ENCODE assay signal across 9 mouse cellular contexts in genomic region chr2:36214425-36214824, GRCm38 (mm10). TPM values are rescaled to one million over a fixed set of nuclear protein-coding genes. Genes with fewer than 3 reads are reported as not detected.
DNase-seq lines count a peak whose midpoint lies in the region; ATAC-seq and TF ChIP-seq lines count a peak whose summit lies in the region.
"Had no signal": no experiment of that assay in that cellular context is flagged by ENCODE, and none has a peak within 500 bp of the region (broad histone marks: within the 10 kb centered on the region; RNA-seq: fewer than 3 reads in every experiment).

No protein-coding gene starts in this region.

- H3K9me3 ChIP-seq in intestine, embryonic 16.5 days (ENCODE audit: control insufficient read depth, low read length): no peaks in the 10 kb centered on the region

- TF ChIP-seq CTCF in liver, adult 2 months (IDR thresholded peaks at IDR 0.05; ENCODE audit: low read depth, low read length): peak; percentile 64

- H3K27me3 ChIP-seq in liver, adult 2 months (ENCODE audit: control insufficient read depth, insufficient read depth, low read length): no peaks in the 10 kb centered on the region
- peaks cover 14% of the 10 kb centered on the region for H3K27me3 ChIP-seq in intestine, embryonic 16.5 days (replicated peaks; ENCODE audit: control insufficient read depth, insufficient read depth, low read length)
- no peaks in the 10 kb centered on the region for H3K27me3 ChIP-seq in myocyte (ENCODE audit: control insufficient read depth, insufficient read depth, insufficient read length)

- no peak for TF ChIP-seq POLR2A in liver, adult 2 months (IDR thresholded peaks at IDR 0.05; ENCODE audit: extremely low read depth, insufficient read depth, low read length)
- TF ChIP-seq POLR2A in myocyte (IDR thresholded peaks at IDR 0.05; ENCODE audit: insufficient read length, low read depth): no peak

- H3ac ChIP-seq in myocyte (ENCODE audit: control insufficient read depth, insufficient read length): no peak overlapping the region

- H3K4me3 ChIP-seq in liver, adult 2 months (ENCODE audit: insufficient read depth, low read depth, low read length): no peak overlapping the region
- no peak overlapping the region for H3K4me3 ChIP-seq in intestine, embryonic 16.5 days (ENCODE audit: low read length)
- no peak overlapping the region for H3K4me3 ChIP-seq in myocyte

- H3K9ac ChIP-seq in liver, adult 2 months (ENCODE audit: low read depth, low read length): no peak overlapping the region
- no peak overlapping the region for H3K9ac ChIP-seq in intestine, embryonic 16.5 days (ENCODE audit: low read depth, low read length)

- 72% methylated on average over 5 of the region's 5 CpGs for WGBS in liver, adult 2 months
- WGBS in intestine, embryonic 16.5 days: 61% methylated on average over 5 of the region's 5 CpGs

- H3K36me3 ChIP-seq in liver, adult 2 months (ENCODE audit: control insufficient read depth, insufficient read depth, low read length): no peaks in the 10 kb centered on the region
- no peaks in the 10 kb centered on the region for H3K36me3 ChIP-seq in intestine, embryonic 16.5 days (ENCODE audit: control insufficient read depth, insufficient read depth, low read length)
- no peaks in the 10 kb centered on the region for H3K36me3 ChIP-seq in myocyte (ENCODE audit: control insufficient read depth, insufficient read depth)

- no peak overlapping the region for H3K27ac ChIP-seq in liver, adult 2 months (replicated peaks; ENCODE audit: insufficient read depth, low read depth, low read length)
- H3K27ac ChIP-seq in intestine, embryonic 16.5 days (ENCODE audit: low read length): no peak overlapping the region
- H3K27ac ChIP-seq: macrophage had no signal

- H3K4me1 ChIP-seq in liver, adult 2 months (ENCODE audit: control insufficient read depth, insufficient read depth, low read length): peaks cover 7% of the 10 kb centered on the region; the same call in 1 of the 2 replicates
- H3K4me1 ChIP-seq in intestine, embryonic 16.5 days (ENCODE audit: control insufficient read depth, insufficient read depth, low read length): peaks cover 24% of the 10 kb centered on the region

- no peak for ATAC-seq in CD4-positive, CD25-positive, alpha-beta regulatory T cell, adult 4 months
- no peak for ATAC-seq in intestine, embryonic 16.5 days

- no peaks in the 10 kb centered on the region for H3K79me2 ChIP-seq in liver, adult 2 months (ENCODE audit: control insufficient read depth, insufficient read depth, low read length)
- H3K79me2 ChIP-seq in myocyte (ENCODE audit: control insufficient read depth, insufficient read depth): no peaks in the 10 kb centered on the region

- H3K4me2 ChIP-seq in intestine, embryonic 16.5 days (ENCODE audit: low read depth, low read length): peak overlapping the region; percentile 38; the same call in 1 of the 2 replicates
- peak overlapping the region; percentile 84 for H3K4me2 ChIP-seq in myocyte (ENCODE audit: low read depth)

- DNase-seq in CD4-positive, CD25-positive, alpha-beta regulatory T cell, adult 2 months (ENCODE audit: low read depth, low spot score): peak; percentile 19
- DNase-seq in liver, adult 2 months (ENCODE audit: extremely low read depth, low read depth, low spot score): no peak
- no peak for DNase-seq in liver
- no peak for DNase-seq in Muller cell, postnatal 12 days (ENCODE audit: inconsistent ontology term)
- no peak for DNase-seq in cerebellum, adult 8-10 months

TF ChIP-seq in myocyte, 11 proteins besides CTCF, POLR2A, EP300 and RAD21:
- TF ChIP-seq TCF3 (IDR thresholded peaks at IDR 0.05; ENCODE audit: insufficient read length, low read depth) (no peak), MAX (IDR thresholded peaks at IDR 0.05; ENCODE audit: low read depth) (no peak), MYOD1 (IDR thresholded peaks at IDR 0.05; ENCODE audit: control insufficient read depth in 1 of 3, insufficient read length in 2 of 3, low read depth in 2 of 3) (no peak), MYOG (IDR thresholded peaks at IDR 0.05; ENCODE audit: control insufficient read depth in 1 of 3, insufficient read depth in 1 of 3, insufficient read length in 2 of 3, low read depth in 2 of 3) (no peak), E2F4 (IDR thresholded peaks at IDR 0.05; ENCODE audit: insufficient read depth) (no peak), POLR2AphosphoS2 (IDR thresholded peaks at IDR 0.05; ENCODE audit: insufficient read length, low read depth) (no peak), CEBPB (IDR thresholded peaks at IDR 0.05; ENCODE audit: insufficient read depth, poor library complexity, severe bottlenecking) (no peak), TCF12 (IDR thresholded peaks at IDR 0.05; ENCODE audit: insufficient read depth, poor library complexity, severe bottlenecking) (no peak), SRF (IDR thresholded peaks at IDR 0.05; ENCODE audit: control insufficient read depth, insufficient read length, low read depth) (no peak), USF1 (IDR thresholded peaks at IDR 0.05; ENCODE audit: low read depth) (no peak), REST (IDR thresholded peaks at IDR 0.05; ENCODE audit: insufficient read depth, insufficient read length) (no peak)

RNA-seq across cellular contexts. Expression of gene Ptgs1, which starts 15.8 kb away (rescaled TPM):
- 1 to 10 TPM; 1.2 to 2.9 TPM for polyA plus RNA-seq in CD4-positive, CD25-positive, alpha-beta regulatory T cell, adult 4 months (2017; shearing (Covaris generic))
- total RNA-seq in liver, adult 2 months (2014; rRNA removed): 12.4 and 14.4 TPM in 2 replicates
- 7.3 and 10.9 TPM in 2 replicates for polyA plus RNA-seq in liver, adult 2 months (2012; rRNA removed)
- 29.1 and 29.8 TPM in 2 replicates for polyA plus RNA-seq in intestine, embryonic 16.5 days (2015; fragmentation: Nextera tagmentation; extraction: Ambion mirVana)
- polyA plus RNA-seq in myocyte (2012; fragmentation: generic; extraction: Trizol): 122 TPM
